Mouse (Mus musculus) heart, adult 2 months (tissue): ENCODE results near the gene Gpr137. TPM values are rescaled to one million over a fixed set of nuclear protein-coding genes. Genes with fewer than 3 reads are reported as not detected.
A peak's percentile ranks its signal among the peaks of the same experiment; 100 is the strongest.

Experiments used
- DNase-seq, 2 experiments: peaks; one replicate each; pipeline ENCODE4 v3.0.0; 2021
- H3K27ac ChIP-seq: fragments of 200-600 bp; 2 replicates; pipeline ENCODE4 v1.8.1; 2022
- H3K27me3 ChIP-seq: fragments of 200-500 bp; 2 replicates; pipeline ENCODE4 v1.6.1; 2012; ENCODE audit warnings: mild to moderate bottlenecking, low read length, inconsistent platforms, mixed read lengths; ENCODE audit not compliant: control insufficient read depth, insufficient read depth
- H3K36me3 ChIP-seq: fragments of 200-500 bp; 2 replicates; pipeline ENCODE4 v1.6.1; 2012; ENCODE audit warnings: low read length, inconsistent platforms; ENCODE audit not compliant: control insufficient read depth, insufficient read depth
- H3K4me1 ChIP-seq: fragments of 200-500 bp; 2 replicates; pipeline ENCODE4 v1.6.1; 2011; ENCODE audit warnings: low read length; ENCODE audit not compliant: control insufficient read depth, insufficient read depth
- H3K4me3 ChIP-seq: fragments of 200-600 bp; 2 replicates; pipeline ENCODE4 v1.8.1; 2022
- H3K79me2 ChIP-seq: fragments of 200-500 bp; replicated peaks from 2 replicates; pipeline ENCODE4 v1.6.1; 2012; ENCODE audit warnings: mild to moderate bottlenecking, inconsistent platforms, low read length, moderate library complexity, mixed read lengths; ENCODE audit not compliant: control insufficient read depth, insufficient read depth
- H3K9ac ChIP-seq: fragments of 200-500 bp; 2 replicates; pipeline ENCODE4 v1.6.1; 2012; ENCODE audit warnings: low read depth, mild to moderate bottlenecking, control low read depth, inconsistent platforms, low read length, mixed read lengths
- CTCF ChIP-seq: fragments of 200-600 bp; IDR thresholded peaks from 2 replicates; pipeline ENCODE4 v1.8.1; 2022; ENCODE audit warnings: antibody characterized with exemption, mild to moderate bottlenecking, moderate library complexity
- EP300 ChIP-seq: fragments of 200-500 bp; IDR thresholded peaks from 2 replicates; pipeline ENCODE4 v1.6.1; 2011; ENCODE audit warnings: low read depth, low read length, control low read depth; ENCODE audit not compliant: insufficient read depth
- POLR2A ChIP-seq: fragments of 200-500 bp; IDR thresholded peaks from 2 replicates; pipeline ENCODE4 v1.6.1; 2011; ENCODE audit warnings: mild to moderate bottlenecking, low read depth, low read length, control low read depth; ENCODE audit not compliant: insufficient read depth
- WGBS: fragments of 180-500 bp; shearing (Covaris S2); methylation state at CpG from one replicate; pipeline ENCODE4 v1.1.7; 2018; 5-methylcytosine and 5-hydroxymethylcytosine counted together
- intact Hi-C: fragments of 180-260 bp; cut with DNase I; formaldehyde crosslinking; loops from one replicate; pipeline ENCODE4 v1.15.1; 2025
- polyA plus RNA-seq: library from polyadenylated mRNA; depleted of rRNA; stranded (reverse); fragments of >200 nt; gene quantifications from 2 replicates; pipeline ENCODE4 v1.2.3, GENCODE M21; 2012
- total RNA-seq, 2 experiments: library from RNA; stranded (reverse); gene quantifications; 2 replicates each; pipeline ENCODE4 v1.2.3; 2021

Gene Gpr137
- total and polyA plus RNA-seq, 3 experiments, result 34.1 to 53.4 (median 35.4) TPM

DNA sequence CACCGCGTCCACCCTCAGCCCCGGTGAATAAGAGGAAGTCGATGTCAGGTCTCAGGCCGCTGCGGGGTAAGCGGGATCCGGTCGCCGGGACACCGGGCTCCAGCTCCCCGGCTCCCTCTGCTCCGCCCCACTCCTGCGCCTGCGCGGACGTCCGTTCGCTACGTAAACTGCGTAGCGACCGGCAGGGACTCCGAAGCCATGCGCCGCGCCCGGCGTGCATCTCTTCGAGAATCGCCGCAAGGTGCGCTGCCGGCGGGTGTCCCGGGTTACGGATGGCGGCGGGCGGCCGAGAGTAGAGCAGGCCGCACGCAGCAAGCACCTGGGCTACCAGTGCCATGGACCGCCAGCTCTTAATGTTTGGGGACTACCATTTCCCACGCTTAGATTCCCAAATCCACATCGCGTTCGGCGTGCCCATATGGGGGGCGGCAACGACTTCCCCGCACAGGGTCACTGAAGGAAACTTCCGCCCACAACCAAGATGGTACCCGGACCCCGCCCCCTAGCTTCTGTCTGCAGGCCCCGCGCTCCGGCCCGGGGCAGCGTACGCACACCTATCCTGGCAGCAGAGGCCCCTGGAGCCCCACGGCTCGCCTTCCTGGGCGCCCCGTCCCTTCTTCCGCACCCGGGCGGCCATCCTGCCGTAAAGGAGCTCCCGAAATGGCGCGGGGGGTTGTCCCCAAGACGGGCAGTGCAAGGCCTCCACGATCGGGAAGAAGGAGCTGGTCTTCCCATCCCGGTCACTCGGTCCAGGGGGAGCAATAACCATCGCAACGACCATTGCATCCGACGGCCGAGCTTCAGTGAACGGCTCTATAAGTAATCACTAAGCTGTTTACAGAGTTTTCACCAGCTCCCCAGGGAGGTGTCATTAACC lies 670 bp downstream of the Gpr137 start, which contains the start of gene Bad:
Gene Bad, plus strand, starts transcription at position 490 of the 877 bp plus-strand sequence.
- peak; percentile 77 for TF ChIP-seq POLR2A
- peak; percentile 38 for TF ChIP-seq CTCF
- TF ChIP-seq EP300, result peak; percentile 27; the same call in 1 of the 2 replicates
- H3K79me2 ChIP-seq, result no peaks in the 10 kb centered on the region
- no peaks in the 10 kb centered on the region for H3K36me3 ChIP-seq
- under 1% methylated on average over 83 of the region's 83 CpGs for WGBS
- intact Hi-C loops, result loop anchor here (1.0 to 5.0 kb wide), 2 partner anchors 10 to 36 kb away; partner anchors contain the start of gene Plcb3
- peak; percentile 94 to 98 for DNase-seq
- peaks cover 3% of the 10 kb centered on the region for H3K4me1 ChIP-seq
- H3K27ac ChIP-seq, result peak within 1 kb of the TSS; percentile 84
- H3K27me3 ChIP-seq, result no peaks in the 10 kb centered on the region
- H3K4me3 ChIP-seq, result peak within 1 kb of the TSS; percentile 80
- peak within 1 kb of the TSS; percentile 91 for H3K9ac ChIP-seq

DNA sequence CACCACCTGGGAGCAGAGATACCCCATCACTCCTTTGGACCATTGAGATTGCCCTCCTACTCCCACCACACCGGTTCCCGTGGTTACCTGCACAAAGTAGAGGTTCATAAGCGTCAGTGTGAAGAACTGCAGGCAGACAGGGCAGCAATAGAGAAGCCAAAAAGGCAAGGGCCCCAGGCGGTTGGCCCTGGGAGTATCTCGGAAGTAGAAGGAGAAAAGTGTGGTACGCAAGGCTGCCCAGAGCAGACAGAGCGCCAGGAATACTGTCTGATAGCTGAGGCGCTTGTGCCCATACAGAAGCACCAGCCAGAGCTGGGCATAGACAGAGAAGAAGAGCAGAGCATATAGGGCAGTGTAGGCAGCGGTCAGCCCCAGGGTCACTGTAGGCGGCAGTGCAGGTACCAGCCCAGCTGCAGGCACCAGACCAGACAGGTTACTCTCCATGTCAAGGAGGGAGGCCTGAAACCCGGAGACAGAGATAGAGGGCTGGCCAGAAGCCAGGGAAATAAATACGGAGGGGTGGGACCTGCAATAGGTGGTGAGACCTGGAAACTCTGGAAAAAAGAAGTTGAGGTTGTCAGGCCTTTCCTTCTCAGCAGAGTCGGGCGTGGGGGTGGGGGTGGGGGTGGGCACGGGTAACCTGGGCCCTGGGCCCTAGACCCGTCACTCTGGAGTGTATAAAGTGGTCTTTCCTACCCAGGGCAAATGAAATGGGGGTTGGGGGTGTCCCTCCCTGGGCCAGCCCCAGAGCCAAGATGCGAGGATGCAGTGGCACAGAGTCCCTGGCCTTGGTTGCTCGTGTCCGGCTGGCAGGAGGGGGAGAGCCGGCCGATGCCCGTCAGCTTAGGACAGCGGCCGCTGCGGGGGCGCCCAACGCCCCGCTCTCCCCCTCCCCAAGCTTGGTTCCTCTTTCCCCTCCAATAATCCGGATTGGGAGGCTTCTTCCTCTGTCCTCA lies 1.6 kb downstream of the Gpr137 start:
- WGBS, result 20% methylated on average over 29 of the region's 29 CpGs
- peak overlapping the region; percentile 80 for H3K4me3 ChIP-seq

DNA sequence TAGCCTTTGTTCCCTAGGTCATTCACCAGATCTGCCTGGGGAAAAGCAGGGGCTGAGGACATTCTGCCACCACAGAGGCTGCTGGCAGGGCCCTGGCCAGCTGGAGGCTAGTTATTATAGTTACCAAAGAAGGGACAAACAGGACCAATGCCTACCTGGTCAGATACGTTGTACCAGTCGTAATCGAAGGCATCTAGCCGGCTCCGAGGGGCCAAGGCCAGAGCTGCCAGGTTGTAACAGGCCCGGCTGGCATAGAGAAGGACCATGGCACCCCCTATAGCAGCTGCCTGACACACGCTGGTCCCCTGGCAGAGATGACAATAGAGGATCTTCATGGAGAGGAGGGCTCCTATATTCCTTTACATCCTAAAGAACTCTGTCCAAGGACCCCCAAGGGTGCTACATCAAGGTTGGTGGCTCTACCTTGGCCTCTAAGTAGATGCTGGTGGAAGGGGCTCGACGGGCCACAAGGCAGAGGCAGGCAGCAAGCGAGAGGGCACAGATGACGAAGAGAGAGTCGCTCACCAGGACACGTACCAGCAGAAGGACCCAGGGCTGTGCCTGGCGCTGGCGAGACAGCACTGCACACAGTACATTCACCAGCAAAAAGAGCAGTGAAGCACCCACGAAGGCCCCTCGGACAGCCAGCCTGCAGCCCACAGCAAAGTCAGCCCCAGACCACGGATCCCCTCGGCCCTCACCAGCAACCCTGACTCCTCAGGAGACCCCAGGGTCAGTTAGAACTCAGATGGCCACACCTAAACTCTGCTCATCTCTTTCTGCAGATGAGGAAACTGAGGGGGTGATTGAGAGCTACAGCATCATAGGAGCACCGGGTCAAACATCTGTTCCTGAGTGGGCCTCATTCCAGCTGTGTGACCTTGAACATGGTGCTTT lies 2.9 kb downstream of the Gpr137 start:
- Histone ChIP-seq H3K27ac (peak overlapping the region; percentile 78; the same call in 1 of the 2 replicates), H3K36me3 (no peaks in the 10 kb centered on the region), H3K79me2 (no peaks in the 10 kb centered on the region), H3K9ac (no peak overlapping the region), H3K27me3 (peaks cover 2% of the 10 kb centered on the region; the same call in 1 of the 2 replicates), H3K4me1 (peaks cover 3% of the 10 kb centered on the region), H3K4me3 (no peak overlapping the region)
- TF ChIP-seq POLR2A (no peak), CTCF (no peak), EP300 (no peak)
- WGBS, result 91% methylated on average over 20 of the region's 20 CpGs
- intact Hi-C loops, result loop anchor here (2.0 to 5.0 kb wide), 3 partner anchors 13 to 38 kb away; partner anchors contain the start of genes Catsperz and Plcb3
- no peak for DNase-seq

More for the DNA sequence above, 1.6 kb downstream of the Gpr137 start:
- peaks cover 3% of the 10 kb centered on the region for H3K4me1 ChIP-seq
- H3K79me2 ChIP-seq, result no peaks in the 10 kb centered on the region
- no peaks in the 10 kb centered on the region for H3K27me3 ChIP-seq
- H3K27ac ChIP-seq, result peak overlapping the region; percentile 84
- TF ChIP-seq EP300 (no peak), POLR2A (no peak), CTCF (no peak)
- DNase-seq, result peak in 1 of 2 experiments; percentile 22
- intact Hi-C loops, result loop anchor here (5.0 kb wide), 1 partner anchor 37 kb away; the partner anchor contains the start of gene Plcb3
- H3K36me3 ChIP-seq, result no peaks in the 10 kb centered on the region
- H3K9ac ChIP-seq, result peak overlapping the region; percentile 83

DNA sequence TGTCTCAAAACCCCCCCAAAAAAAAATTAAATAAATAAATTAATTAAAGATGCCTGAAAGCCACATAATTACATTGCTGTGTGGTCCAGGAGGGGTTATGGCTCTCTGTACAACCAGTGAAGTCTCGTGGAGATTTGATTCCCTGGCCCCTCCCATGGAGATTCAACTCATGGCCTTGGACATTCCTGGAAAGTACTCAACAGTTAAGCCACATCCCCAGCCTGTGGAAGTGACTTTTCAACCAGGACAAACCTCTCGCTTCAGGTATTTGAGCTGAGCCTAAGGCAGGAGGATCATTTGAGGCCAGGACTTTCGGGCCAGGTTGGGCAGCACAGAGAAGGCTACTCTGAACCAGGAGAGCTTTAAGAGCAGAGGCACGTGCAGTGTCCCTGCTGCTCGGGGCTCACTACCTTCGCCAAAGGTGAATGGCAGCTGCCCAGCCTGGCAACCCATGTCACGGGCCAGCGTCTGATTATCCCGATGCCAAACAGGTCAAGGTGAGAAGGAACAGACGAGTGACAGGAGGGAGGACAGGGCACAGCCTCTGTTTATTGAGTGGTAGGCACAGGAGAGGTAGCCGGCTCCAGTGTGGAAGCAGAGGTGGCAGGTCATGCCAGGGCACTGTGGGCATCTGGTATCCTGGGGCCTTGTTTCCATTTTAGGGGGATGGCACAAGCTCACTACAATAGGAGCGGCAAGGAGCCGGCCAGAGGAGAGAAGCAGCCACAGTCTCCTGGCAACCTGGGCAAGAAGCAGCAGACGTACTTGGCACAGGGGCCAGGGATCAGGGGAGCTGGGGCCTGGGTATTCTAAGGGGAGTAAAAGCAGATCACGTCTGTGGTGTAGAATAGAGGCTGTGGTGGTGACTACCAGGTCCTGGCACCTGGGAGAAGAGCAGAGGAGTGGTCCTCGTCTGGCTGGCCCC lies 4.5 kb downstream of the Gpr137 start:
- H3K79me2 ChIP-seq, result no peaks in the 10 kb centered on the region
- DNase-seq, result peak; percentile 51 to 80
- H3K27ac ChIP-seq, result peak overlapping the region; percentile 78
- TF ChIP-seq POLR2A (no peak), EP300 (peak; percentile 37; the same call in 1 of the 2 replicates), CTCF (no peak)
- H3K4me3 ChIP-seq, result peak overlapping the region; percentile 11; the same call in 1 of the 2 replicates
- H3K4me1 ChIP-seq, result peaks cover 6% of the 10 kb centered on the region
- WGBS, result 58% methylated on average over 16 of the region's 16 CpGs
- H3K27me3 ChIP-seq, result peaks cover 12% of the 10 kb centered on the region
- H3K36me3 ChIP-seq, result no peaks in the 10 kb centered on the region
- intact Hi-C loops, result loop anchor here (2.0 kb wide), 2 partner anchors 13 to 15 kb away; partner anchors contain the start of gene Catsperz
- no peak overlapping the region for H3K9ac ChIP-seq
